Mouse (Mus musculus) olfactory bulb, adult 2 months (tissue): ENCODE measurements around the gene Nxph4.

Experiments used
- CTCF ChIP-seq: fragments of 200-500 bp; IDR thresholded peaks from 2 replicates; pipeline ENCODE4 v1.5.1; 2012; ENCODE audit warnings: low read depth, mild to moderate bottlenecking, low read length, moderate library complexity; ENCODE audit not compliant: insufficient read depth
- POLR2A ChIP-seq: fragments of 200-500 bp; IDR thresholded peaks from 2 replicates; pipeline ENCODE4 v1.6.1; 2012; ENCODE audit warnings: mild to moderate bottlenecking, low read depth, low read length, moderate library complexity; ENCODE audit not compliant: insufficient read depth

GRCm38 (mm10) chr10:127536586-127537314, 2.4 kb upstream of the Nxph4 start:
- TF ChIP-seq POLR2A, result no peak
- TF ChIP-seq CTCF, result no peak
